In the genomic region with DNA sequence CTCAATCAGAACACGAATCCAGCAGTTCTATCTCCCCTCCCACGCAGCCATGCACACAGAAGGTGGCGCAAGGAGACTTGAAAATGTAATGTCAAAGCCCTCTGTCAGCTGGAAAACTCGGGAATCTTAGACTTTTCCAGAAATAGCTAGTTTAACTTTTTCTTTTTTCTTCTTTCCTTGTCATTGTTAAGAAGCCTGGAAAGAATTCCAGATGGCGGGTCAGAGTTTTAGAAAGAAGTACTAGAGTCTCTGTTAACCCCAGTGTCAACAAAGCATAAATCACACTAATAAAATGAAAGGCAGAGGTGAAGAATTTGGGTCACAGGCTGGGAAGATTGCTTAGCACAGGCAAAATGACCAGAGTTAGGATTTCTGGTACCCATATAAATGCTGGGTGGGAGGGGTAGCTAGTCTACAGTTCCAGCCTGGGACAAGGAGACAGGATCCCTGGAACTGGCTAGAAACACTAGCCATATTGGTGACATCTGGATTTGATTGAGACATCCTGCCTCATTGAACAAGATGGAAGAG, we compare ENCODE assay signal across 12 mouse cellular contexts.
DNase-seq lines count a peak whose midpoint lies in the region; ATAC-seq and TF ChIP-seq lines count a peak whose summit lies in the region.
"Had no signal": no experiment of that assay in that cellular context is flagged by ENCODE, and none has a peak within 500 bp of the region (broad histone marks: within the 10 kb centered on the region; RNA-seq: fewer than 3 reads in every experiment).

No protein-coding gene starts in this region.

- peak; percentile 62 for DNase-seq in kidney, adult 9 months
- no peak for DNase-seq in kidney, adult 11 months
- DNase-seq in embryo, embryonic 10.5 days (ENCODE audit: low spot score): peak; percentile 76
- DNase-seq in forelimb bud, embryonic 11.5 days (ENCODE audit: low read depth, low spot score): peak; percentile 87
- peak; percentile 59 for DNase-seq in limb, embryonic 14.5 days (ENCODE audit: low spot score)
- DNase-seq in frontal cortex, postnatal 10 days (ENCODE audit: low spot score in 2 of 2): no peak
- no peak for DNase-seq in cerebellum, adult 2 months
- no peak for DNase-seq in adrenal gland, adult 8-10 months
- DNase-seq: cerebellum, postnatal 10 days; right cerebral cortex, postnatal 25 days had no signal

- no peaks in the 10 kb centered on the region for H3K27me3 ChIP-seq in limb, embryonic 14.5 days (ENCODE audit: control insufficient read depth, insufficient read depth, low read length)
- H3K27me3 ChIP-seq in cerebellum, adult 2 months (ENCODE audit: control insufficient read depth, insufficient read depth, low read length): no peaks in the 10 kb centered on the region

- no peak overlapping the region for H3K4me3 ChIP-seq in limb, embryonic 14.5 days (replicated peaks; ENCODE audit: low read length)
- no peak overlapping the region for H3K4me3 ChIP-seq in cerebellum, adult 2 months (replicated peaks; ENCODE audit: insufficient read depth, low read depth, low read length)

- peak overlapping the region; percentile 39 for H3K27ac ChIP-seq in limb, embryonic 14.5 days (replicated peaks; ENCODE audit: low read depth, low read length)
- no peak overlapping the region for H3K27ac ChIP-seq in cerebellum, adult 2 months (ENCODE audit: insufficient read depth, low read length)
- H3K27ac ChIP-seq: liver, embryonic 14.5 days had no signal

- WGBS in limb, embryonic 14.5 days: 24% methylated on average over 5 of the region's 5 CpGs
- WGBS in cerebellum, adult 2 months: 66% methylated on average over 5 of the region's 5 CpGs

- peak; percentile 34; the same call in 1 of the 2 replicates for ATAC-seq in limb, embryonic 14.5 days (ENCODE audit: low FRiP score, low read depth)

- no peak for TF ChIP-seq CTCF in cerebellum, adult 2 months (IDR thresholded peaks at IDR 0.05; ENCODE audit: borderline replicate concordance, insufficient read depth, low read depth, low read length)

- H3K4me1 ChIP-seq in limb, embryonic 14.5 days (ENCODE audit: control insufficient read depth, insufficient read depth, low read length): peaks cover 10% of the 10 kb centered on the region; the same call in 1 of the 2 replicates
- H3K4me1 ChIP-seq in cerebellum, adult 2 months (ENCODE audit: control insufficient read depth, insufficient read depth, low read length): peaks cover 33% of the 10 kb centered on the region

- TF ChIP-seq POLR2A in limb, embryonic 14.5 days (IDR thresholded peaks at IDR 0.05; ENCODE audit: borderline replicate concordance, extremely low read depth, insufficient read depth, insufficient read length): no peak
- no peak for TF ChIP-seq POLR2A in cerebellum, adult 2 months (IDR thresholded peaks at IDR 0.05; ENCODE audit: borderline replicate concordance, insufficient read depth, low read length)

- H3K9ac ChIP-seq in limb, embryonic 14.5 days (ENCODE audit: low read depth, low read length, severe bottlenecking): no peak overlapping the region
- H3K9ac ChIP-seq: liver, embryonic 14.5 days had no signal

- H3K9me3 ChIP-seq in limb, embryonic 14.5 days (ENCODE audit: control insufficient read depth, low read length): no peaks in the 10 kb centered on the region

- no peaks in the 10 kb centered on the region for H3K36me3 ChIP-seq in limb, embryonic 14.5 days (ENCODE audit: control insufficient read depth, insufficient read depth, low read length)

- H3K4me2 ChIP-seq in limb, embryonic 14.5 days (replicated peaks; ENCODE audit: low read depth, low read length, severe bottlenecking): peak overlapping the region; percentile 23; the same call in 1 of the 2 replicates
- H3K4me2 ChIP-seq: midbrain, embryonic 11.5 days had no signal

Comparison
In these comparisons a context has a peak if more than half of its experiments do, and no peak if none do; other contexts are left out.
1. DNase-seq: peak in kidney, adult 9 months (single experiment), embryo, embryonic 10.5 days (single experiment), forelimb bud, embryonic 11.5 days (single experiment) and limb, embryonic 14.5 days (single experiment); none in kidney, adult 11 months (single experiment), frontal cortex, postnatal 10 days (0 of 2), cerebellum, adult 2 months (0 of 2) and adrenal gland, adult 8-10 months (single experiment).